33 mouse cellular contexts compared by ENCODE assay signal in genomic region chr12:87054873-87055272, GRCm38 (mm10). TPM values are rescaled to one million over a fixed set of nuclear protein-coding genes. Genes with fewer than 3 reads are reported as not detected.
"Had no signal": no experiment of that assay in that cellular context is flagged by ENCODE, and none has a peak within 500 bp of the region (broad histone marks: within the 10 kb centered on the region; RNA-seq: fewer than 3 reads in every experiment).

No protein-coding gene starts in this region.

- H3K27ac ChIP-seq: heart, embryonic 13.5 days; heart, embryonic 15.5 days; hindbrain, embryonic 10.5 days; hindbrain, embryonic 12.5 days; hindbrain, embryonic 13.5 days; hindbrain, embryonic 14.5 days; hindbrain, embryonic 15.5 days; hindbrain, postnatal 0 days; intestine, embryonic 15.5 days; kidney, embryonic 15.5 days; kidney, postnatal 0 days; layer of hippocampus, adult 2 months; left cerebral cortex, adult 2 months had no signal

- H3K4me3 ChIP-seq: heart, embryonic 12.5 days; heart, embryonic 13.5 days; heart, embryonic 15.5 days; hindbrain, embryonic 10.5 days; hindbrain, embryonic 12.5 days; hindbrain, embryonic 13.5 days; hindbrain, embryonic 15.5 days; intestine, embryonic 15.5 days; kidney, embryonic 15.5 days; layer of hippocampus, adult 2 months; left cerebral cortex, adult 2 months had no signal

- DNase-seq: heart, postnatal 10 days; heart, postnatal 14 days; heart, postnatal 36 days; heart, postnatal 4 days; kidney, adult 11 months; kidney, adult 18-20 months; kidney, adult 2 months; kidney, adult 8-10 months; kidney, adult 9 months; kidney, postnatal 10 days; kidney, postnatal 14 days; kidney, postnatal 25 days; kidney, postnatal 36 days; kidney, postnatal 4 days; layer of hippocampus, adult 9-11 months; layer of hippocampus, postnatal 36 days had no signal

- H3K4me1 ChIP-seq: heart, embryonic 12.5 days; heart, embryonic 13.5 days; heart, embryonic 15.5 days; intestine, embryonic 15.5 days had no signal

RNA-seq across cellular contexts. Expression of gene Tmem63c, which starts 33.7 kb away (rescaled TPM):
- polyA plus RNA-seq: heart, embryonic 12.5 days; heart, embryonic 13.5 days; heart, embryonic 16.5 days; heart, postnatal 0 days had no signal

RNA-seq across cellular contexts. Expression of gene Ngb, which starts 47.5 kb away (rescaled TPM):
- polyA plus RNA-seq: heart, embryonic 12.5 days; heart, embryonic 16.5 days; heart, postnatal 0 days; inflammation-experienced regulatory T-cells, adult 6 months had no signal
